Mouse (Mus musculus): ENCODE measurements around the gene Klhl36.

GRCm38 (mm10) chr8:119881917-119882316 is 19.9 kb downstream of the Klhl36 start:
- TF ChIP-seq CTCF (IDR thresholded peaks at IDR 0.05; ENCODE audit: low read depth, low read length) (no peak), EP300 (IDR thresholded peaks at IDR 0.05; ENCODE audit: insufficient read depth, low read depth, low read length) (no peak)
